Mouse (Mus musculus) B cell, adult 2 months (primary cell): Measurements from ENCODE around the gene Atp1b2.
"Not testable (repeated sequence)": the region's sequence is repeated elsewhere in the genome, so short reads cannot be mapped to it uniquely, and the experiment has no call there.

Experiments used
- DNase-seq, 2 experiments: peaks; one replicate each; pipeline ENCODE4 v3.0.0; 2022

Gene Atp1b2

GRCm38 (mm10) chr11:69605726-69606490 is at the start of gene Atp1b2:
TSS of gene Atp1b2 (minus strand) at chr11:69605942.
- peak; percentile 58 to 67 for DNase-seq

- no peak for DNase-seq
These were observed 49.0 kb upstream of the Atp1b2 start for GRCm38 (mm10) chr11:69654760-69655159.

- DNase-seq: no peak
These were observed 47.7 kb upstream of the Atp1b2 start for GRCm38 (mm10) chr11:69653399-69653798.

GRCm38 (mm10) chr11:69645860-69646259 is 40.1 kb upstream of the Atp1b2 start:
- no peak for DNase-seq

GRCm38 (mm10) chr11:69635471-69635870 is 29.7 kb upstream of the Atp1b2 start:
- DNase-seq: no peak

GRCm38 (mm10) chr11:69633128-69633866 is 27.6 kb upstream of the Atp1b2 start:
- no peak for DNase-seq

GRCm38 (mm10) chr11:69632284-69633089 is 26.7 kb upstream of the Atp1b2 start, which contains the start of gene Fxr2:
TSS of gene Fxr2 (plus strand) at chr11:69632990.
- peak; percentile 100 for DNase-seq

GRCm38 (mm10) chr11:69629802-69630201 is 24.1 kb upstream of the Atp1b2 start:
- peak; percentile 20 to 43 for DNase-seq

GRCm38 (mm10) chr11:69628286-69628685 is 22.5 kb upstream of the Atp1b2 start:
- DNase-seq: peak; percentile 85 to 86

GRCm38 (mm10) chr11:69624339-69624738 is 18.6 kb upstream of the Atp1b2 start:
- not testable (repeated sequence) for DNase-seq

- DNase-seq: no peak
These were observed 17.3 kb upstream of the Atp1b2 start for GRCm38 (mm10) chr11:69623006-69623405.

GRCm38 (mm10) chr11:69622406-69622805 is 16.7 kb upstream of the Atp1b2 start:
- no peak for DNase-seq

GRCm38 (mm10) chr11:69621571-69622268 is 16.0 kb upstream of the Atp1b2 start, which contains the start of gene Sat2:
TSS of gene Sat2 (plus strand) at chr11:69622024.
- DNase-seq: no peak

- no peak for DNase-seq
These were observed 14.8 kb upstream of the Atp1b2 start for GRCm38 (mm10) chr11:69620394-69621081.

- DNase-seq: no peak
These were observed 12.1 kb upstream of the Atp1b2 start, which contains the start of gene Shbg for GRCm38 (mm10) chr11:69617805-69618204. TSS of gene Shbg (minus strand) at chr11:69617905.

GRCm38 (mm10) chr11:69616781-69617180 is 11.0 kb upstream of the Atp1b2 start:
- DNase-seq: no peak

GRCm38 (mm10) chr11:69614257-69614588 is 8.5 kb upstream of the Atp1b2 start:
- DNase-seq: not testable (repeated sequence)

- peak; percentile 57 to 64 for DNase-seq
These were observed 8.0 kb upstream of the Atp1b2 start for GRCm38 (mm10) chr11:69613553-69614256.

- no peak for DNase-seq
These were observed 5.2 kb upstream of the Atp1b2 start for GRCm38 (mm10) chr11:69610899-69611298.

GRCm38 (mm10) chr11:69609416-69609815 is 3.7 kb upstream of the Atp1b2 start:
- no peak for DNase-seq

- DNase-seq: no peak
These were observed 2.8 kb upstream of the Atp1b2 start for GRCm38 (mm10) chr11:69608525-69608924.
